Mouse (Mus musculus) left cerebral cortex, postnatal 14 days (tissue): Measurements from ENCODE around the gene Ppp2r5e. TPM values are rescaled to one million over a fixed set of nuclear protein-coding genes. Genes with fewer than 3 reads are reported as not detected.

Experiments used
- total RNA-seq, 2 experiments: library from RNA; stranded (reverse); gene quantifications; 2 replicates each; pipeline ENCODE4 v1.2.3; 2021

The Ppp2r5e gene
- total RNA-seq, 2 experiments from 2014 or later: 83.1 to 84.3 TPM

Other genes with a start within 250 kb of the Ppp2r5e start
- not detected for gene Gphb5, start 179.5 kb downstream of the Ppp2r5e start, total RNA-seq
- gene Wdr89, start 73.3 kb upstream of the Ppp2r5e start, total RNA-seq: 1 to 10 TPM; 2.4 to 2.5 TPM
- gene Sgpp1, start 139.5 kb upstream of the Ppp2r5e start, total RNA-seq: 10 to 100 TPM; 31.7 to 32.6 TPM
- gene Syne2, start 221.9 kb upstream of the Ppp2r5e start, total RNA-seq: 10 to 100 TPM; 21.6 to 22.7 TPM